Mouse (Mus musculus) liver, embryonic 13.5 days (tissue): ENCODE measurements around the gene 1600014C23Rik. TPM values are rescaled to one million over a fixed set of nuclear protein-coding genes. Genes with fewer than 3 reads are reported as not detected.

Experiments used
- ATAC-seq: fragments of 200-750 bp; cut with Nextera tagmentation; 2 replicates; pipeline ENCODE4 v1.8.0; 2017; ENCODE audit warnings: low read depth, mild to moderate bottlenecking, moderate number of reproducible peaks, moderate library complexity
- DNase-seq: peaks from one replicate; pipeline ENCODE4 v3.0.0; 2022
- H3K27ac ChIP-seq: fragments of 300-500 bp; sonication (generic); 2 replicates; pipeline ENCODE4 v1.5.1; 2015; ENCODE audit warnings: moderate library complexity, mild to moderate bottlenecking, inconsistent platforms
- H3K27me3 ChIP-seq: fragments of 300-500 bp; sonication (generic); 2 replicates; pipeline ENCODE4 v1.6.1; 2015; ENCODE audit warnings: mild to moderate bottlenecking, inconsistent platforms
- H3K36me3 ChIP-seq: fragments of 300-500 bp; sonication (generic); 2 replicates; pipeline ENCODE4 v1.6.1; 2015; ENCODE audit warnings: mild to moderate bottlenecking, inconsistent platforms
- H3K4me1 ChIP-seq: fragments of 300-500 bp; sonication (generic); replicated peaks from 2 replicates; pipeline ENCODE4 v1.6.1; 2015; ENCODE audit warnings: inconsistent platforms
- H3K4me2 ChIP-seq: fragments of 300-500 bp; sonication (generic); 2 replicates; pipeline ENCODE4 v1.6.1; 2015; ENCODE audit warnings: inconsistent platforms, mild to moderate bottlenecking, moderate library complexity
- H3K4me3 ChIP-seq: fragments of 300-500 bp; sonication (generic); replicated peaks from 2 replicates; pipeline ENCODE4 v1.5.1; 2015; ENCODE audit warnings: mild to moderate bottlenecking, inconsistent platforms
- H3K9ac ChIP-seq: fragments of 300-500 bp; sonication (generic); 2 replicates; pipeline ENCODE4 v1.6.1; 2015; ENCODE audit warnings: mild to moderate bottlenecking, inconsistent platforms
- H3K9me3 ChIP-seq: fragments of 300-500 bp; sonication (generic); replicated peaks from 2 replicates; pipeline ENCODE4 v1.6.1; 2016; ENCODE audit warnings: inconsistent platforms
- WGBS: fragments of 180-500 bp; shearing (Covaris S2); methylation state at CpG from one replicate; pipeline ENCODE4 v1.1.7; 2015; ENCODE audit not compliant: insufficient replicate concordance; 5-methylcytosine and 5-hydroxymethylcytosine counted together
- polyA plus RNA-seq: library from polyadenylated mRNA; unstranded; fragments of >200 nt; fragmentation: Nextera tagmentation; extraction: Ambion mirVana; gene quantifications from 2 replicates; pipeline ENCODE4 v1.2.1, GENCODE M21; 2015

The 1600014C23Rik gene
- polyA plus RNA-seq, 1 experiment from 2014 or later, result not detected

- no peaks in the 10 kb centered on the region for H3K36me3 ChIP-seq
- 9% methylated on average over 10 of the region's 10 CpGs for WGBS
- H3K9ac ChIP-seq, result peak overlapping the region; percentile 80
These were observed 2.0 kb upstream of the 1600014C23Rik start for GRCm38 (mm10) chr17:45735382-45736310.

GRCm38 (mm10) chr17:45734881-45735280 lies 1.2 kb upstream of the 1600014C23Rik start:
- H3K36me3 ChIP-seq, result no peaks in the 10 kb centered on the region

More at GRCm38 (mm10) chr17:45735382-45736310, 2.0 kb upstream of the 1600014C23Rik start:
- Histone ChIP-seq H3K4me1 (peaks cover 48% of the 10 kb centered on the region), H3K9me3 (no peaks in the 10 kb centered on the region), H3K27me3 (peaks cover 42% of the 10 kb centered on the region), H3K4me2 (peak overlapping the region; percentile 93), H3K4me3 (peak overlapping the region; percentile 70), H3K27ac (peak overlapping the region; percentile 84)
- DNase-seq, result peak; percentile 75
- ATAC-seq, result peak; percentile 45

GRCm38 (mm10) chr17:45734333-45734732 lies 689 bp upstream of the 1600014C23Rik start:
- Histone ChIP-seq H3K4me1 (peaks cover 48% of the 10 kb centered on the region), H3K9ac (peak overlapping the region; percentile 56; the same call in 1 of the 2 replicates), H3K27me3 (peaks cover 43% of the 10 kb centered on the region), H3K27ac (no peak overlapping the region), H3K9me3 (no peaks in the 10 kb centered on the region), H3K36me3 (no peaks in the 10 kb centered on the region), H3K4me2 (peak overlapping the region; percentile 65), H3K4me3 (0 out of 2 replicates have a peak overlapping the region, but pooled peaks have one; percentile 43)
- DNase-seq, result no peak
- WGBS, result 30% methylated on average over 3 of the region's 3 CpGs
- ATAC-seq, result no peak

More at GRCm38 (mm10) chr17:45734881-45735280, 1.2 kb upstream of the 1600014C23Rik start:
- peak overlapping the region; percentile 74 for H3K27ac ChIP-seq
- no peaks in the 10 kb centered on the region for H3K9me3 ChIP-seq
- peaks cover 48% of the 10 kb centered on the region for H3K4me1 ChIP-seq
- DNase-seq, result peak; percentile 31
- no peak overlapping the region for H3K4me2 ChIP-seq
- WGBS, result 74% methylated on average over 4 of the region's 4 CpGs
- H3K4me3 ChIP-seq, result no peak overlapping the region
- peaks cover 43% of the 10 kb centered on the region for H3K27me3 ChIP-seq
- 0 out of 2 replicates have a peak overlapping the region, but pooled peaks have one; percentile 4 for H3K9ac ChIP-seq
- ATAC-seq, result no peak

- Histone ChIP-seq H3K27me3 (peaks cover 43% of the 10 kb centered on the region), H3K9ac (peak overlapping the region; percentile 56), H3K4me2 (peak overlapping the region; percentile 65), H3K4me1 (peaks cover 48% of the 10 kb centered on the region), H3K4me3 (peak overlapping the region; percentile 43), H3K27ac (no peak overlapping the region), H3K9me3 (no peaks in the 10 kb centered on the region), H3K36me3 (no peaks in the 10 kb centered on the region)
- WGBS, result 64% methylated on average over 19 of the region's 19 CpGs
- no peak for ATAC-seq
- DNase-seq, result no peak
These were observed 458 bp downstream of the 1600014C23Rik start for GRCm38 (mm10) chr17:45733038-45733734.

- no peak overlapping the region for H3K4me3 ChIP-seq
- WGBS, result 24% methylated on average over 9 of the region's 9 CpGs
- H3K9ac ChIP-seq, result no peak overlapping the region
- H3K4me2 ChIP-seq, result no peak overlapping the region
- ATAC-seq (no peak), DNase-seq (peak; percentile 66)
- H3K4me1 ChIP-seq, result peaks cover 46% of the 10 kb centered on the region
- H3K27ac ChIP-seq, result no peak overlapping the region
- H3K9me3 ChIP-seq, result no peaks in the 10 kb centered on the region
- peaks cover 43% of the 10 kb centered on the region for H3K27me3 ChIP-seq
- no peaks in the 10 kb centered on the region for H3K36me3 ChIP-seq
These were observed 2.3 kb downstream of the 1600014C23Rik start for GRCm38 (mm10) chr17:45731172-45731864.

- Histone ChIP-seq H3K27me3 (peaks cover 43% of the 10 kb centered on the region), H3K9ac (no peak overlapping the region), H3K27ac (no peak overlapping the region), H3K9me3 (no peaks in the 10 kb centered on the region), H3K36me3 (no peaks in the 10 kb centered on the region), H3K4me2 (no peak overlapping the region), H3K4me3 (no peak overlapping the region), H3K4me1 (peaks cover 46% of the 10 kb centered on the region)
- WGBS, result 82% methylated on average over 4 of the region's 4 CpGs
- ATAC-seq (no peak), DNase-seq (no peak)
These were observed 2.9 kb downstream of the 1600014C23Rik start for GRCm38 (mm10) chr17:45730696-45731095.

GRCm38 (mm10) chr17:45729387-45729786 lies 4.3 kb downstream of the 1600014C23Rik start:
- Histone ChIP-seq H3K27ac (no peak overlapping the region), H3K27me3 (peaks cover 37% of the 10 kb centered on the region), H3K4me3 (no peak overlapping the region), H3K4me1 (peaks cover 44% of the 10 kb centered on the region), H3K4me2 (no peak overlapping the region), H3K36me3 (no peaks in the 10 kb centered on the region), H3K9ac (no peak overlapping the region), H3K9me3 (no peaks in the 10 kb centered on the region)
- DNase-seq (no peak), ATAC-seq (no peak)
- 58% methylated on average over 10 of the region's 10 CpGs for WGBS

GRCm38 (mm10) chr17:45727983-45728723 lies 5.5 kb downstream of the 1600014C23Rik start:
- no peak overlapping the region for H3K4me3 ChIP-seq
- no peak overlapping the region for H3K4me2 ChIP-seq
- H3K27me3 ChIP-seq, result peaks cover 25% of the 10 kb centered on the region
- H3K27ac ChIP-seq, result no peak overlapping the region
- DNase-seq (no peak), ATAC-seq (no peak)
- H3K9ac ChIP-seq, result no peak overlapping the region
- H3K9me3 ChIP-seq, result no peaks in the 10 kb centered on the region
- WGBS, result 74% methylated on average over 8 of the region's 8 CpGs
- H3K36me3 ChIP-seq, result no peaks in the 10 kb centered on the region
- peaks cover 42% of the 10 kb centered on the region for H3K4me1 ChIP-seq

GRCm38 (mm10) chr17:45727481-45727880 lies 6.2 kb downstream of the 1600014C23Rik start:
- no peak overlapping the region for H3K4me2 ChIP-seq
- no peak overlapping the region for H3K9ac ChIP-seq
- ATAC-seq, result no peak
- 59% methylated on average over 2 of the region's 2 CpGs for WGBS
- no peak for DNase-seq
- H3K4me3 ChIP-seq, result no peak overlapping the region
- peaks cover 41% of the 10 kb centered on the region for H3K4me1 ChIP-seq
- H3K9me3 ChIP-seq, result no peaks in the 10 kb centered on the region
- H3K27ac ChIP-seq, result no peak overlapping the region
- peaks cover 18% of the 10 kb centered on the region for H3K27me3 ChIP-seq
- H3K36me3 ChIP-seq, result no peaks in the 10 kb centered on the region

- ATAC-seq, result peak; percentile 86
- H3K4me3 ChIP-seq, result no peak overlapping the region
- WGBS, result 35% methylated on average over 7 of the region's 7 CpGs
- H3K9me3 ChIP-seq, result no peaks in the 10 kb centered on the region
- no peaks in the 10 kb centered on the region for H3K36me3 ChIP-seq
- peak overlapping the region; percentile 73 for H3K27ac ChIP-seq
- peak; percentile 71 for DNase-seq
- peaks cover 5% of the 10 kb centered on the region; the same call in 1 of the 2 replicates for H3K27me3 ChIP-seq
- peaks cover 41% of the 10 kb centered on the region for H3K4me1 ChIP-seq
- H3K9ac ChIP-seq, result peak overlapping the region; percentile 63
- H3K4me2 ChIP-seq, result peak overlapping the region; percentile 46
These were observed 7.4 kb downstream of the 1600014C23Rik start for GRCm38 (mm10) chr17:45726249-45726648.
